Mouse (Mus musculus): ENCODE data around the gene Polr2l. TPM values are rescaled to one million over a fixed set of nuclear protein-coding genes. Genes with fewer than 3 reads are reported as not detected.

Gene Polr2l
- polyA plus RNA-seq, 1 experiment, result 21.1 TPM

- no peak overlapping the region for H3K4me3 ChIP-seq (ENCODE audit: control insufficient read depth, low read depth, low read length)
- H3K27me3 ChIP-seq (ENCODE audit: control insufficient read depth, insufficient read depth, low read length), result no peaks in the 10 kb centered on the region
- H3K36me3 ChIP-seq (ENCODE audit: control insufficient read depth, insufficient read depth, low read length), result no peaks in the 10 kb centered on the region
- H3K27ac ChIP-seq (ENCODE audit: control insufficient read depth, insufficient read depth, low read depth, low read length), result no peak overlapping the region
- TF ChIP-seq CTCF (IDR thresholded peaks at IDR 0.05; ENCODE audit: control insufficient read depth, insufficient read depth, insufficient replicate concordance, low read depth, low read length) (no peak), POLR2A (IDR thresholded peaks at IDR 0.05; ENCODE audit: control insufficient read depth, low read depth, low read length) (no peak)
- H3K4me1 ChIP-seq (ENCODE audit: control insufficient read depth, insufficient read depth, low read length), result no peaks in the 10 kb centered on the region
Measured at GRCm38 (mm10) chr7:141495940-141496339, 21.0 kb upstream of the Polr2l start.

- Histone ChIP-seq H3K4me3 (ENCODE audit: control insufficient read depth, low read depth, low read length) (no peak overlapping the region), H3K4me1 (ENCODE audit: control insufficient read depth, insufficient read depth, low read length) (no peaks in the 10 kb centered on the region), H3K36me3 (ENCODE audit: control insufficient read depth, insufficient read depth, low read length) (no peaks in the 10 kb centered on the region), H3K27me3 (ENCODE audit: control insufficient read depth, insufficient read depth, low read length) (no peaks in the 10 kb centered on the region), H3K27ac (ENCODE audit: control insufficient read depth, insufficient read depth, low read depth, low read length) (no peak overlapping the region)
- no peak for TF ChIP-seq POLR2A (IDR thresholded peaks at IDR 0.05; ENCODE audit: control insufficient read depth, low read depth, low read length)
- TF ChIP-seq CTCF (IDR thresholded peaks at IDR 0.05; ENCODE audit: control insufficient read depth, insufficient read depth, insufficient replicate concordance, low read depth, low read length), result no peak
Measured at GRCm38 (mm10) chr7:141495379-141495778, 20.4 kb upstream of the Polr2l start.

- Histone ChIP-seq H3K36me3 (ENCODE audit: control insufficient read depth, insufficient read depth, low read length) (no peaks in the 10 kb centered on the region), H3K4me1 (ENCODE audit: control insufficient read depth, insufficient read depth, low read length) (no peaks in the 10 kb centered on the region), H3K4me3 (ENCODE audit: control insufficient read depth, low read depth, low read length) (no peak overlapping the region), H3K27ac (ENCODE audit: control insufficient read depth, insufficient read depth, low read depth, low read length) (no peak overlapping the region), H3K27me3 (ENCODE audit: control insufficient read depth, insufficient read depth, low read length) (no peaks in the 10 kb centered on the region)
- TF ChIP-seq CTCF (IDR thresholded peaks at IDR 0.05; ENCODE audit: control insufficient read depth, insufficient read depth, insufficient replicate concordance, low read depth, low read length), result no peak
- no peak for TF ChIP-seq POLR2A (IDR thresholded peaks at IDR 0.05; ENCODE audit: control insufficient read depth, low read depth, low read length)
Measured at GRCm38 (mm10) chr7:141493729-141494128, 18.8 kb upstream of the Polr2l start.

- Histone ChIP-seq H3K27me3 (ENCODE audit: control insufficient read depth, insufficient read depth, low read length) (no peaks in the 10 kb centered on the region), H3K36me3 (ENCODE audit: control insufficient read depth, insufficient read depth, low read length) (no peaks in the 10 kb centered on the region), H3K4me1 (ENCODE audit: control insufficient read depth, insufficient read depth, low read length) (no peaks in the 10 kb centered on the region), H3K27ac (ENCODE audit: control insufficient read depth, insufficient read depth, low read depth, low read length) (no peak overlapping the region), H3K4me3 (ENCODE audit: control insufficient read depth, low read depth, low read length) (no peak overlapping the region)
- TF ChIP-seq POLR2A (IDR thresholded peaks at IDR 0.05; ENCODE audit: control insufficient read depth, low read depth, low read length) (no peak), CTCF (IDR thresholded peaks at IDR 0.05; ENCODE audit: control insufficient read depth, insufficient read depth, insufficient replicate concordance, low read depth, low read length) (no peak)
Measured at GRCm38 (mm10) chr7:141492738-141493137, 17.8 kb upstream of the Polr2l start.

- Histone ChIP-seq H3K4me1 (ENCODE audit: control insufficient read depth, insufficient read depth, low read length) (no peaks in the 10 kb centered on the region), H3K27ac (ENCODE audit: control insufficient read depth, insufficient read depth, low read depth, low read length) (no peak overlapping the region), H3K4me3 (ENCODE audit: control insufficient read depth, low read depth, low read length) (no peak overlapping the region), H3K36me3 (ENCODE audit: control insufficient read depth, insufficient read depth, low read length) (no peaks in the 10 kb centered on the region), H3K27me3 (ENCODE audit: control insufficient read depth, insufficient read depth, low read length) (no peaks in the 10 kb centered on the region)
- TF ChIP-seq CTCF (IDR thresholded peaks at IDR 0.05; ENCODE audit: control insufficient read depth, insufficient read depth, insufficient replicate concordance, low read depth, low read length), result no peak
- TF ChIP-seq POLR2A (IDR thresholded peaks at IDR 0.05; ENCODE audit: control insufficient read depth, low read depth, low read length), result no peak
Measured at GRCm38 (mm10) chr7:141491151-141491550, 16.2 kb upstream of the Polr2l start.

- TF ChIP-seq CTCF (IDR thresholded peaks at IDR 0.05; ENCODE audit: control insufficient read depth, insufficient read depth, insufficient replicate concordance, low read depth, low read length) (no peak), POLR2A (IDR thresholded peaks at IDR 0.05; ENCODE audit: control insufficient read depth, low read depth, low read length) (no peak)
- H3K27me3 ChIP-seq (ENCODE audit: control insufficient read depth, insufficient read depth, low read length), result no peaks in the 10 kb centered on the region
- no peak overlapping the region for H3K27ac ChIP-seq (ENCODE audit: control insufficient read depth, insufficient read depth, low read depth, low read length)
- no peak overlapping the region for H3K4me3 ChIP-seq (ENCODE audit: control insufficient read depth, low read depth, low read length)
- peaks cover 7% of the 10 kb centered on the region for H3K4me1 ChIP-seq (ENCODE audit: control insufficient read depth, insufficient read depth, low read length)
- H3K36me3 ChIP-seq (ENCODE audit: control insufficient read depth, insufficient read depth, low read length), result no peaks in the 10 kb centered on the region
Measured at GRCm38 (mm10) chr7:141487141-141487540, 12.2 kb upstream of the Polr2l start.

GRCm38 (mm10) chr7:141486239-141486638 lies 11.3 kb upstream of the Polr2l start:
- Histone ChIP-seq H3K4me1 (ENCODE audit: control insufficient read depth, insufficient read depth, low read length) (peaks cover 13% of the 10 kb centered on the region), H3K36me3 (ENCODE audit: control insufficient read depth, insufficient read depth, low read length) (no peaks in the 10 kb centered on the region), H3K27ac (ENCODE audit: control insufficient read depth, insufficient read depth, low read depth, low read length) (no peak overlapping the region), H3K27me3 (ENCODE audit: control insufficient read depth, insufficient read depth, low read length) (no peaks in the 10 kb centered on the region), H3K4me3 (ENCODE audit: control insufficient read depth, low read depth, low read length) (no peak overlapping the region)
- TF ChIP-seq CTCF (IDR thresholded peaks at IDR 0.05; ENCODE audit: control insufficient read depth, insufficient read depth, insufficient replicate concordance, low read depth, low read length), result no peak
- TF ChIP-seq POLR2A (IDR thresholded peaks at IDR 0.05; ENCODE audit: control insufficient read depth, low read depth, low read length), result no peak

GRCm38 (mm10) chr7:141485606-141486005 lies 10.7 kb upstream of the Polr2l start:
- H3K27ac ChIP-seq (ENCODE audit: control insufficient read depth, insufficient read depth, low read depth, low read length), result no peak overlapping the region

More at GRCm38 (mm10) chr7:141485606-141486005, 10.7 kb upstream of the Polr2l start:
- peaks cover 16% of the 10 kb centered on the region for H3K4me1 ChIP-seq (ENCODE audit: control insufficient read depth, insufficient read depth, low read length)
- TF ChIP-seq CTCF (IDR thresholded peaks at IDR 0.05; ENCODE audit: control insufficient read depth, insufficient read depth, insufficient replicate concordance, low read depth, low read length) (no peak), POLR2A (IDR thresholded peaks at IDR 0.05; ENCODE audit: control insufficient read depth, low read depth, low read length) (no peak)
- H3K36me3 ChIP-seq (ENCODE audit: control insufficient read depth, insufficient read depth, low read length), result no peaks in the 10 kb centered on the region
- no peaks in the 10 kb centered on the region for H3K27me3 ChIP-seq (ENCODE audit: control insufficient read depth, insufficient read depth, low read length)
- H3K4me3 ChIP-seq (ENCODE audit: control insufficient read depth, low read depth, low read length), result no peak overlapping the region
